Mouse (Mus musculus) adrenal gland, postnatal 36 days (tissue): ENCODE results near the gene Gm44790. TPM values are rescaled to one million over a fixed set of nuclear protein-coding genes. Genes with fewer than 3 reads are reported as not detected.
A peak's percentile ranks its signal among the peaks of the same experiment; 100 is the strongest.

Experiments
- DNase-seq, 2 experiments: peaks; one replicate each; pipeline ENCODE4 v3.0.0; 2021; ENCODE audit warnings: mixed read lengths in 1 of 2
- total RNA-seq, 2 experiments: library from RNA; stranded (reverse); gene quantifications; 2 replicates each; pipeline ENCODE4 v1.2.3; 2021

Gene Gm44790
- total RNA-seq, 2 experiments from 2014 or later, result not detected

DNA sequence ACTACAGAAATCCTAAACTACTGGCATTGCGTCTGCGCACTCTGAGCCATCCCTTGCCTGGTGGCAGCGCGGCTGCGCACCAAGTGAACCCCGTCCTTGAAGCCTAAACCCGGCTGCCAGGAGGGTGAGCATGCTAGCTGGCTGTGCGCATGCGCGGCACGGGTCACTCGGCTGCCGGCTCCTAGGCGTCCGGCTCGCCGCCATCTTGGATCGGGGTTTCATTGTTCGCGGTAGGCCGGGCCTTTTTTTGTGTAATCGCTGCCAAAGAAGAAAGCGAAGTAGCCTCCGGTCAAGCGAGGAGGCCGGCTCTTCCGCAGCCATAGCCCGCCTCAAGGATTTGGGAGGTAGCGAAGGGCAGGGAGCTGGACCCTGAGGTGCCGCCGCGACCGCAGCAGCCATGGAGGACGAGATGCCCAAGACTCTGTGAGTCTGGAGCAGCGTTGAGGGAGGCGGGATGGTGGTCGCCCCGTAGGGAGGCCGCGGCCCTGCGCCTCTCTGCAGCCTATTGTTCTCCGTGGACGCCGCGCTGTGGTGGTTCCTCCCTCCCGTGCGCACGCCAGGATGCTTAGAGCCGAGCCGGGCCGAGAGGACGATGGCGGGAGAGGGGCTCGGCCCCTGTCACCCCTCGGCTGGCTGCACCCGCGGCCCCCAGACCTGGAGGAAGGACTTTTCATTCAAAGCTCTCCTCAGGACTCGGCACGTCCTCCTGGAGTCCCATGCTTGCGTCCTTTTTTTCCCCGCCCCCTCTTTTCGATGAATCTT lies 22.2 kb upstream of the Gm44790 start, which contains the start of gene Tia1:
TSS of gene Tia1 (plus strand) at position 120 of the 762 bp plus-strand sequence.
- peak; percentile 99 for DNase-seq

DNA sequence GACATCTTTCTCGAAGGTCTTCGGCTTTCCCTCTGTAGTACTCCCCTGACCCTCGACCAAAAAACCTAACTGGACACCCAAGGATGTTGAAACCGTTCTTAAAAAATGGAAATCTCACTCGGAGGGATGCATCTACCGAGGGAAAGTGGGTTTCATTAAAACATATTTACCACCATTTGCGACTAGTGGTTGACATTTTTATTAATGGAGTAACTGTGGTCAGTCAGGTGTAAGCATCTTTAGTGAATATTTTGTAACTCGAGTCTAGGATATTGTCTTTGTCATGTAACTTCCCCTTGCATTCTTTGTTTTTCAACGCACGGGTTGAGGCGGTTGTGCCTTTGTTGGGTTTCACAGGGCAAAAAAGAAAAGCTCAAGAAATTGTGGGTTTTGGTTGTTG lies 21.5 kb upstream of the Gm44790 start:
- no peak for DNase-seq

DNA sequence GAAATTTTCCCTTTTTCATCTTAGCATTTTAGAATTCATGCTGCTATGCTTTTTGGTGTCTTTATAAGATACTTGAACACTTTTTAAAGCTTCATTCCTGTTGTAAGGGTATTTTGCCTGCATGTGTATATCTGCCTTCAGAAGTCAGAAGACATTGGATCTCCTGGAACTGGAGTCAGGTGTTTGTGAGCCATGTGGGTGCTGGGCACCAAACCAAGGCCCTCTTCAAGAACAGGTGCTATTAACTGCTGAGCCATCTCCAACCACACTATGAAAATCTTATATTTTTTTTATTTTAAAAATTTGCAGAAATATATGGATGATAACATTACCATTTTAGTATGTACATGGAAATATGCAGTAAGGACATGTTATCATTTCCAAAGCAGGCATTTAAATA lies 20.2 kb upstream of the Gm44790 start:
- DNase-seq, result no peak

DNA sequence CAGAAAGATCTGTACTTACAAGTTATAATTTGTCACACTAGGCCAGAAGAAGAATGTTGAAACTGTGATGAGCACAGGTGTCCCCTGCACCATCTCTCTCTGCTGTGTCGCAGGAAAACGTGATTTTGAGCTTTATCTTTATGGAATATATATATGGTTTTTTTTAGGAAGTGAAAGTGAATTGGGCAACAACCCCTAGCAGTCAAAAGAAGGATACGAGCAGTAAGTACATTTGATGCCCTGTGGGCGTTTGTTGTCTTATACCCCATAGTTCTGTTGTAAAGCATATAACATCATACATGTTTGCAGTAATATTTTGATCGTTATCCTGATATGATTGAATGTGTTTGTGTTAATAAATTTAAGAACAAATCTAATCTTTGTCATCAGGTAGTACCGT lies 7.7 kb upstream of the Gm44790 start:
- no peak for DNase-seq

DNA sequence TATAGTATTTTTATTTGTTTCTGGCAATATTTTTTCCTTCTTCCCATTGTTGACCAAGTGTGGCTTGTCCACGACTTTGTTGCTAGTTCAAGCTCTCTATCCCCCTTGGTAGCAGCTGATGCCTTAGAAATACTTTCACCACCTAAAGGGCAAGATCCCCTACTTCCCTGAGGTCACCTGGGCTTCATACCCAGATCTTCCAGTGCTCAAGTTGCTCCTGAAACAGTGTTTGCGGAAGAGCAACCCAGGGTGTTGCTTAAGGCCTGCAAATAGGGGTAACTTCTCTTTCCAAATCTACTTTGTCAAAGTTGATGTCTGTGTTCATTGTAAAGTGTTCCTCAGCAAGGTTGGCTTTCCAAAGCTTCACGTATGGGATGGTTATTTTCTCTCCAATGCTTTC lies 7.2 kb upstream of the Gm44790 start:
- DNase-seq, result no peak

DNA sequence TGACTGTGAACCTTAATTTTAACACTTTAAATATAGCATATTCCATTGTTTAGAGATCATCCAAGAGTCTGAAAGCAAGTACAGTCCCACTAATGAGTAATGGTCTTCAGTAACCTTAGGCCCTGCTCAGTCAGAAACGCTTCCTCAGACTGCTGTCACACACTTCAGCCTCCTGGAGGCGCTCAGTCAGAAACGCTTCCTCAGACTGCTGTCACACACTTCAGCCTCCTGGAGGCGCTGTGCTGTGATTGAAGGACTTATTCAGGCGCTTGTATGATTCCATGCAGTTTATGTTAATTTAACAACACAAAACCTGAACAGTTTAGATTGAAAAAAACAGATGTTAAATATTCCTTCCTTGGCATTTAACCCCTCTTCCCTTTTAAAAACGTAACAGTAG lies 6.0 kb upstream of the Gm44790 start:
- DNase-seq, result no peak

DNA sequence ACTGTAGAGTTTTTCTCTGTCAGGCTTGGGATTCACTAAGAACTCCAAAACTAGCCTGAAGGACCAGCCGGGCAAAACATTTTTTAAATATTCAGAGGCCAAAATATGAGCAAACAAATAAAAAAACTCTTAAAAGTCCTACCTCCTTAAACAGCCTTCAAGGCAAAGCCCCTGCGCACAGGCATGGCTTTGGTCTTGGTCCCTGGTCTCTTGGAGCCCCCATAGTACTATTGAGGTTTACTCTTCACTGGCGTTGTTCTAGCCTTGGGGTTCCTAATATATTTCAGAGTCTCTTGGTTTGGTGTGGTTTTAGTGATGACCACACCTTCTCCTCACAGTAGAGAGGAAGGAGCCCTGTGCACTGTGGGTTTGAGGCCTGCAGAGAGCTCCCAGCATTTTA lies 5.1 kb downstream of the Gm44790 start:
- no peak for DNase-seq

DNA sequence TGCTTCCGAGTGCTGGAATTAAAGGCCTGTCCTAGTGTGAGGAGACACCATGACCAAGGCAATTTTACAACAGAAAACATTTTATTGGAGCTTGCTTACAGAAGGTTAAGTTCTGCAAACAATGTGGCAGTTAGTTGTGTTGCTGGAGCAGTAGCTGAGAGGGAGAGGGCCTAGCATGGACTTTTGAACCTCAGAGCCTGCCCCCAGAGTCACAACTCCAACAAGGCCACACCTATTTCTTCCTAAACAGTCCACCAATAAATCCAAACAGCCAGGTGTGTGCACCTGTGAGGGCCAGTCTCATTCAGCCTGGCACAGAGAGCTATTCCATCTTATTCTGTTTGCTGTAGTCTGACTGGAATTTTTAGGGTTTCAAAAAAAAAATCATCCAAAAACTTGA lies 7.2 kb downstream of the Gm44790 start:
- DNase-seq, result no peak

DNA sequence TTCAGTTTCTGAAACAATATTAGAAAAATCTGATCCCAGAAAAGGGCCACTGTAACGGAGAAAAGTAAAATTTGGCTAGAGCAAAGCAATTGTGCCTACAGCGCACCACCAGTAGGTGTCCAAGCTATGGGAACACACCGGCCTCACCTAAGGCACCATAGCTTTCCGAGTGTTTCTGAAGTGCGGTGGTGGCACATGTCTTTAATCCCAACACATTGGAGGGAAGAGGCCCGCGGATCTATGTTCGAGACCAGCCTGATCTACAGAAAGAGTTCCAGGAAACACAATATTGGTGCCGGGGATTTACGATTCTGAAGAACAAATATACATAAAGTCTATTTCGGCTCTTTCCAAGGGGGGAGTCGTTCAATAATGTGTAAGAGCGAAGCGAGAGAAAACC lies 11.3 kb downstream of the Gm44790 start:
- peak; percentile 45 to 55 for DNase-seq

DNA sequence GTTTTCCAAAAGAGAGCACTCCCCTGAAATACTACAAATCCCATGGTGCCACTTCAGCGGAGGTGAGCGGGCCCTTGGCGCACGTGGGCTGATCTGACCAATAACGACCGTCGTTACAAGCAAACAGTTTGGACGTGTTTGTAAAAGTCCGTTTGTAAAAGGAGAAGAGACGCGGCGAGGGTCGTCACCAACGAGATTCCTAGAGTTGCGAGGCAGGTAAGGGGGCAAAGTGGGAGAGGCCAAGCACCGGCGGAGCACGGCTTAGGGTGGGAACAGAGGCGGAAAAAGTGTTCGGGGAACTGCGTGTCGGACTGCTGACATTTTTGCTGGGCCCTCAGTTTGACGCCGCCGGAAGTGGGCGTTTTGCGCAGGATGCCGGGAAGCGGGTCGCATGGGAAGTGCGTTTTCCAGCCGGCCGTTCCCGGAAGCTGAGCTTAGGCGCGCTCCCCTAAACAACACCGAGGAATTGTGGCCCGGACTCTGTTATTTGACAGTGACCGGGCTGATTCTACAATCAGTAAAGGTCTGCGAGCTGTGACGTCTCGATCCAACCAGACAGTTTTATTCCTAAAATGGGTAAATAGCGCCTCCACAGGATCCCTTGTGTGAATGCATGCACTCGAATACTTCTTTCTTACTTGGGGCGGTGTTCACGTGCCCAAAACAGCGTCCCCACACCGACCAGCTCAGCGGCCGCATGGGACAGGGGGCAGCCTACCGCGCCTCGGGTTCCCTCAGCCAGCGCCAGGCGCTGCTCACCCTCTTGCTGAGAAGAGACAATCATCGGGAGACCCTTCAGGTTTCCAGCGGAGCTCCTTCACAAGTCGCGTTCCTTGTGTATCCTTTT lies 12.0 kb downstream of the Gm44790 start, which contains the start of gene C87436:
TSS of gene C87436 (plus strand) at position 103 of the 847 bp plus-strand sequence.
- DNase-seq, result peak; percentile 95 to 96

DNA sequence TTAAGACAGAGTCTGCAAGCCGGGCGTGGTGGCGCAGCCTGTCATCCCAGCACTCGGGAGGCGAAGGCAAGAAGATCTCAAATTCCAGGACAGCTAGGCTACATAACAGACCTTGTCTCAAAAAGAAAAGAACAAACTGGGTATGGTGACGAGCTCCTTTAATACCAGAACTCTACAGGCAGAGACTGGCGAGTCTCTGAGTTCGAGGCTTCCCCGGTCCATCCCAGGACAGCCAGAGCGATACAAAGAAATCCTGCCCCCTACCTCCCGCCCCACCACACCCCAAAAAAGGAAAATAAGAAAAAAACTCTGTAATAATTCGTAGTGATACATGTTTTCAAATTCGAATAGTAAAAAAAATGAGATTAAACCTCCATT lies 12.7 kb downstream of the Gm44790 start:
- no peak for DNase-seq

DNA sequence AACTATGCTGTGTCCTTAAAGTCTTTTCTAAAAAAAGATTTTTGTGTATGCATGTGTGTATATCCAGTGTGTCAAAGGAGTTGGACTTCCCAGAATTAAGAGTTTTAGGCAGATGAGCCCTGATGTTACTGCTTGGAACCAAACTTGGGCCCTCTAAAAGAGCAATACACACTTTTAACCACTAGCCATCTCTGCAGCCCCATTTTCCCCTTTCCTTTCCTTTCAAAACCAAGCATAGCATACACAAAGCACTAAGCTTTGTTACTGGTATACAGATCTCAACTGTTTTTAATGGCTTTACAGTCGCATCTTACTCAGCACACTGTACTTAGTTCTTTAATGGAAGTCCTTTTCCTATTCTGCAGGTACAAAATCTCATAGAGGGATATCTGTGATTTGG lies 13.1 kb downstream of the Gm44790 start:
- no peak for DNase-seq

DNA sequence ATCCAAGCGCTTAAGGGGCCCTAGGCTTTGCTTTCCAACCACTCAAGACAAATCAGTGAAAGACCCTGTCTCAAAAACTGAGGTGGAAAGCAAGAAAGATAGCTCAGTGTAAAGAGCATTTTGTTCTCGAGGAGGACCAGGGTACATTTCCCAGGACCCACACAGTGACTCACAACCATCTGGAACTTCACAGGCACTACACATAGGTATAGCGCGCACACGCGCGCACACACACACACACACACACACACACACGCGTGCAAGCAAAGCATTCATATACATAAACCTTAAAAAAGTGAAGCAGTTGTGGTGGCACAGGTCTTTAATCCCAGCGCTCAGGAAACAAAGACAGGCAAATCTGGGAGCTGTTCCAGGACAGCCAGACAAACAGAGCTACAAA lies 15.1 kb downstream of the Gm44790 start:
- no peak for DNase-seq

DNA sequence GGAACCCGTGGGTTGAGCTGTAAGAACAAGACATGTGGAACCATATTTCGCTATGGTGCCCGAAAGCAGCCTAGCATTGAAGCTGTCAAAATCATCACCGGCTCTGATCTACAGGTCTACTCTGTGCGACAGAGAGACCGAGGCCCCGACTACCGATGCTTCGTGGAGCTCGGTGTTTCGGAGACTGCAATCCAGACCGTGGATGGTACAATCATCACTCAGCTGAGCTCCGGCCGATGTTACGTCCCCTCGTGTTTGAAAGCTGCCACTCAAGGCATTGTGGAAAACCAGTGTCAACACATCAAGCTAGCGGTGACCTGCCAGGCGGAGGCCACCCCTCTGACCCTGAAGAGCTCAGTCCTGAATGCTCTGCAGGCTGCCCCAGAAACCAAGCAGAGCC lies 19.1 kb downstream of the Gm44790 start:
- no peak for DNase-seq

DNA sequence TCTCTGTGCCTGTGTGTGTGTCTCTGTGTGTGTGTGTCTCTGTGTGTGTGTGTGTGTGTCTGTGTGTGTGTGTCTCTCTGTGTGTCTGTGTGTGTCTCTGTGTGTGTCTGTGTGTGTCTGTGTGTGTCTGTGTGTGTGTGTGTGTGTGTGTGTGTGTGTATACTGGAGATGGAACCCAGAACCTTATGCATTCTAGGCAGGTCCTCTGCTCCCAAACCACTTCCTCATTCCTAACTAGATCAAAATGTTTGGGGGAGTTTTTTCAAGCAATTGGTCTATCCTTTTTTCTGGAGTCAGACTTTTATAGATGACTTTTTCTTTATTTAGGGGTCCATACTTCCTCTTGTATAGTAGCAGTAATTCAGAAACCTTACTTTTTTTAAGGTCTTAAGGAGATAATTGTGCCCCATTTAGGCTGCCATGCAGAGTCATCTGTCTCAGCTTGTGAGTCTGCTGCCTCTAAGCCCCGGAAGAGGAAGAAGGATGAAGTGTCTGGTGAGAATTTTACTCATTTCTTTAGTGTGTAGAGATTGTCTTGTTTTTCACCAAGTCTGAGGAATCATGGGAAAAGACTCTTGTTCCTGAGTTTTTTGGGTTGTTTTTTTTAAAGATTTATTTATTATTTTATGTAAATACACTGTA lies 20.6 kb downstream of the Gm44790 start:
- DNase-seq, result no peak

DNA sequence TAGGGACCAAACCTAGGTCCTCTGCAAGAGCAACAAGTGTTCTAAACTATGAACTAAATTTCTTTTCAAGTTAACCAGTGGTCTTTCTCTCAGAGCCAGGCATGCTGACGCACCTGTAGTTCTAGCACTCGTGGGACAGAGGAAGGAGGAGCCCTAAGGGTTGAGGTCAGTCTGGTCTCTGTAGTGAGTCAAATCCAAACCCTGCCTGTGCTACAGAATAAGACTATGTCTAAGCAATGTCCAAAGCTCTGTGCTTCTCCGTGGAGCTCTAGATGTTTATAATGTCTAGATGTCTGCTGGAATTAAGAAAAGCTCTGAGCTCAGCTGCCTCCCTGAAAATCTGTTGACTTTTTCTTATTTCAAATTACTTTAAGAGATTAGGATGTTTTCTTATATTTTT lies 30.3 kb downstream of the Gm44790 start:
- no peak for DNase-seq

DNA sequence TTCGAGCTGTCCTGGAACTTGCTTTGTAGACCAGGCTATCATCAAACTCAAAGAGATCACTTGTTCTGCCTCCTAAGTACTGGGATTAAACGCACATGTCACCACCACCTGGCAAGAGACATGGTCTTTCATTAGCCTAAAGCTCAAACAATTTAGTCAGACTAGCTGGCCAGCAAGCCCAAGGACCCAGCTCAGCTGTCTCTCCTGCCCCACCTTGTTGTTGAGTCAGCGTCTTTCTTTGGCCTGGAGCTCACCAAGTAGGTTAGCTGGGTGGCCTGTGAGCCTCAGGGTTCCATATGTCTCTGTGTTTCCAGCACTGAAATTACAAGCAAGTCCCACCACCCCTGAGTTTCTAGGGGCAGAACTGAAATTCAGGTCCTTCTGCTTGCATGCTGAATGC lies 36.6 kb downstream of the Gm44790 start:
- no peak for DNase-seq

DNA sequence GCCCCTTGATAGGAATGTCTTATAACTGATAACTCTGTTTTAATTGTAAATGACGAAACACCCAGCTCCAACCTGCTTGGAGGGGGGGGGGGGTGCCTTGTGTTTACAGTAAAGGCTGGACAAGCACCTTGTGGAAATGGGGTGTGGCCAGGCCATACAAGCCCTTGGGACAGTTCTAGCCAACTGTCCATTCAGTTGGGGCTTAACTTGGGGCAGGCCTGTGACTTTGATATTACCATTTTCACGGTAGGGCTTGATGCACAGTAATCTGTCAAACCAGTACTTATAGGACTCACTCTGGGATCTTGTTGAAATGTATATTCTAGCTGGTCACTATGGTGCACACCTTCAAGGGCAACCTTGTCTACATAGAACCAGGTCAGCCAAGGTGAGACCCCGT lies 44.9 kb downstream of the Gm44790 start:
- DNase-seq, result no peak

DNA sequence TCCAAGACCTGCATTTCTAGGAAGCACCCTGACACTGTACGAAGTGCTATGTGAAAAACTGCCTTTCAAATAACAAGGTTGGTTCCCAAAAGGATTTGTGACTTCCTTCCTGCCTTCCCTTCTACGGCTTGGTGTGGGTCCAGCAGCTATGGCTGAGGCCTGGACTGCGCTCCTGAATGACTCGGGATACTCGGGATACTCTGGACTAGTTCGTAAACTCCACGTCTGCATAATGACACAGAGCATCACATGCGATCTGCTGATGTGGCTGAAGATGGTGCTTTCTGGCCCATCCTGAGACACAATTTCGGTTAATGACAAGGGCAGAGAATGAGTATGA lies 45.3 kb downstream of the Gm44790 start:
- DNase-seq, result no peak

DNA sequence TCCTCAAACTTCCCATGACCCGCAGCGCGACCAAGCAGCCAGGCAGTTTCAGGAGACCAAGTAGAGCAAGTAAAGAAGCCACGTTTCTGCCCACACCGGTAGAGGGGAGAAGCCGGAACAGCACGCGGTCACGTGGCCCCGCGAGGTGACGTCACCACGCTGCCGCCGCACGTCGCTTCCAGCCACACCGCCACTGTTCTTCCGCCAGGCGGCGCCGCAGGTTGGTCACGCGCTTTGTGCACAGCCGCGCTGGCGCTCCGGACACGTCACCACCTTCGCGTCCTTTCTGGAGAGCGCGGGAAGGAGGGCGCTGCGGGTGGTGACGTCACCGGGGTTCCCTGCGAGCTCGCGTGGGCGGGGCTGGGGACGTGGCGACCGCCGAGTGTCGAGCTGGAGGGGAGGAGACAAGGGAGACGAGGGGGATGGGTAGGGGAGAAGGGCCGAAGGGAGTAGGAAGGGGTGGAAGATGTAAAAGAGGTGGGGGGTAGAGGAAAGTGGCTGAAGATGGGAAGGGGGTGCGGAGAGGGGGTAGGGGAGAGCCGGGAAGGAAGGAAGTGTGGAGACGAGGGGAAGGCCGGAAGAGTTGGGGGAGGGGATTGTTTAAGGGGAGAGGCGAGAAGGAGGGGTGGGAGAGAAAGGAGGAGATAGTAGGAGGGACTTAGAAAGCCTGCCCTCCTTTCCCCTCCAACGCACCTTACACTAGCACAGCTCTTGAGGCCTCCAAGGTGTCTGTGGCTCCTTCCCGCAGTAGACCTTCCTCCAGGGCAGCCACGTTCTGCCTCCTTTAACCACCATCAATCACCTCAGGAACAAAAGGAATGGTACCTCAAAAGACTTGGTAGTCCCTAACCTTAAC lies 45.9 kb downstream of the Gm44790 start:
- peak; percentile 100 for DNase-seq

DNA sequence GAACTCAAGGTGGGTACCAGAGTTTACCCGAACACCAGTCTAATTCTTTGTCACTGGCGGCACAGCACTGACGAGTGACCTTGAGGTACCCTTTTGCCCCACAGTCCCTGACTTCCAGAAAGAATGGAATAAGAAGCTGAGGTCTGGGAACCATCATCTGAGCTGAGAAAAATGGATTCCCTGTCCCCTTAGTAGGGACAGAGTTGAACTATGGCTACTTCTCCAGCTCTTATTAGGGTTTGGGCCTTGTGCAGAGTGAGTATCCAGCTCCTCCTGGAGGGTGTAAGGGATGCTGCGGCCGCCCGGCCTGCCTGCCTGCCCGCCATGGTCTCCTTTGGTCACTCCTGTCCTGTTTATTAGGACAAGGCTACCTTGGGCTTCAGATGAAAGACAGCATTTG lies 46.6 kb downstream of the Gm44790 start:
- DNase-seq, result peak in 1 of 2 experiments; percentile 45

DNA sequence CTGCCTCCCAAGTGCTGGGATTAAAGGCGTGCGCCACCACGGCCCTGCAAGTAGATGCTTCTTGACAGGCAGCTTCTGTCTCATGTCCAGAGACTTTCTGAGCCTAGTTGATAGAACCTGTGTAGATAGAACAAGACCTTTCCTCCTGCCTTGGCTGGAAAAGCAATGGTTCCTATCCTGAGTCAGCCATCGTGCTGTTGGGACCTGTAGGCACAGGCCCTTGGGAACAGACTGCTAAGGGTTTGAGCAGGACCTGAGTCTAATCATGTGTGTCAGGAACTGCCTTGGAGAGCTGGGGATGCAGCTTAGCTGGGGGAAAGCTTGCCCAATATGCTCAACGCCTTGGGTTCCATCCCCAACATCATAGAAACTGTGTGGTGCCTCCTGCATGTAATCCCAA lies 47.6 kb downstream of the Gm44790 start:
- no peak for DNase-seq
